Mouse (Mus musculus) heart, postnatal 0 days (tissue): Measurements from ENCODE around the gene Aktip.

Source experiments
- CTCF ChIP-seq: IDR thresholded peaks from 2 replicates; pipeline ENCODE4 v1.5.1; 2016; ENCODE audit warnings: antibody characterized with exemption, control low read depth, low read depth
- EP300 ChIP-seq: IDR thresholded peaks from 2 replicates; pipeline ENCODE4 v1.6.1; 2016; ENCODE audit warnings: antibody characterized with exemption, low read depth

DNA sequence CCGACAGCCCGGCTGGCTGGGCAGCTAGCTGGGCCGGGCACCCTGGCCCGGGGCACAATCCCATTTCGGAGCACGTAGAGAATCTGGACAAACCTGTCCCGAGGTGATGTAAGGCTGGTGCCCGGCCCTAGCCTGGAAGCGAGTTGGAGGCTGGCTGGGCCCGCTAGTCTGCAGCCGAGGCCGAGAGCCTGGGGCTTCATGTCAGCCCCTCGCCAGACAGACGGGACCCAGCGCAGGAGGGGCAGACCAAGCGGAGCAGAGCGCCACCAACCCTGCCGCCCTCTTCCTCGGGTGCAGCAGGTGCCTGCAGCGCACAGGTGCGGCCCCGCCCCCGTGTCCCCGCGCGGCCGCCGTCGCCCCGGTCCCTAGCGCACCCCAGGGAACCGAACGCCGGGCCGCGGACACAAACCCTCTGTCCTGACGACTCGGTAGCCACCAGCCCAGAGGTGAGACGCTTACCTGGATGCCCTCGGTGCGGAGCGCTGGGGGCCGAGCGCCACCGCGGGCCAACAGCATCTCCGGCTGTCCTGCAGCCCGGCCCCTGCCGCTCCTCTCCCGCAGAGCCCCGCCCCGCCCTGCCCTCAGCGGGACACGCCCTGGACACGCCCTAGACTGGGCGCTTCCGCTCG lies 66.2 kb downstream of the Aktip start:
- no peak for TF ChIP-seq EP300
- no peak for TF ChIP-seq CTCF
